Mouse (Mus musculus) MEL (cell line): ENCODE measurements around the gene Serpinb6a.

Experiments used
- CTCF ChIP-seq, 3 experiments: IDR thresholded peaks in 2 of 3; conservative IDR thresholded peaks in 1 of 3; 2 replicates each; pipeline ENCODE4 v1.5.1; 2011 to 2012; ENCODE audit warnings: low read length in 3 of 3, low read depth in 2 of 3, mild to moderate bottlenecking in 2 of 3, improper control_type of control experiment in 1 of 3, inconsistent platforms in 1 of 3, mixed read lengths in 1 of 3, moderate library complexity in 1 of 3; ENCODE audit not compliant: control insufficient read depth in 1 of 3, insufficient read depth in 1 of 3, poor library complexity in 1 of 3, severe bottlenecking in 1 of 3
- GATA1 ChIP-seq: IDR thresholded peaks from 2 replicates; pipeline ENCODE4 v1.6.1; 2011; ENCODE audit warnings: low read depth, low read length, improper control_type of control experiment
- HCFC1 ChIP-seq: IDR thresholded peaks from 2 replicates; pipeline ENCODE4 v1.6.1; 2012; ENCODE audit warnings: low read depth, mild to moderate bottlenecking, inconsistent platforms, low read length, improper control_type of control experiment, moderate library complexity
- KAT2A ChIP-seq: conservative IDR thresholded peaks from 2 replicates; pipeline ENCODE4 v1.6.1; 2012; ENCODE audit warnings: low read depth, low read length, improper control_type of control experiment, inconsistent platforms
- MYC ChIP-seq: IDR thresholded peaks from 2 replicates; pipeline ENCODE4 v1.6.1; 2011; ENCODE audit warnings: low read depth, mild to moderate bottlenecking, low read length, improper control_type of control experiment, moderate library complexity
- NRF1 ChIP-seq: IDR thresholded peaks from 2 replicates; pipeline ENCODE4 v1.6.1; 2014; ENCODE audit warnings: low read depth, mild to moderate bottlenecking, inconsistent platforms, low read length, improper control_type of control experiment, moderate library complexity; ENCODE audit not compliant: poor library complexity, insufficient read depth, severe bottlenecking
- POLR2A ChIP-seq, 2 experiments: IDR thresholded peaks; 2 replicates each; pipeline ENCODE4 v1.6.1; 2011 to 2012; ENCODE audit warnings: low read length in 2 of 2, mild to moderate bottlenecking in 2 of 2, control low read depth in 1 of 2, improper control_type of control experiment in 1 of 2, low read depth in 1 of 2, moderate library complexity in 1 of 2; ENCODE audit not compliant: control insufficient read depth in 1 of 2, insufficient read depth in 1 of 2, poor library complexity in 1 of 2
- SMC3 ChIP-seq: IDR thresholded peaks from 2 replicates; pipeline ENCODE4 v1.6.1; 2011; ENCODE audit warnings: low read depth, low read length, improper control_type of control experiment
- TBP ChIP-seq: IDR thresholded peaks from 2 replicates; pipeline ENCODE4 v1.8.0; 2011; ENCODE audit warnings: low read depth, low read length, improper control_type of control experiment
- USF1 ChIP-seq: IDR thresholded peaks from 2 replicates; pipeline ENCODE4 v1.6.1; 2014; ENCODE audit warnings: low read depth, mild to moderate bottlenecking, inconsistent platforms, low read length, improper control_type of control experiment, moderate library complexity
- ZNF384 ChIP-seq: IDR thresholded peaks from 2 replicates; pipeline ENCODE4 v1.6.1; 2012; ENCODE audit warnings: low read depth, mild to moderate bottlenecking, inconsistent platforms, low read length, improper control_type of control experiment

DNA sequence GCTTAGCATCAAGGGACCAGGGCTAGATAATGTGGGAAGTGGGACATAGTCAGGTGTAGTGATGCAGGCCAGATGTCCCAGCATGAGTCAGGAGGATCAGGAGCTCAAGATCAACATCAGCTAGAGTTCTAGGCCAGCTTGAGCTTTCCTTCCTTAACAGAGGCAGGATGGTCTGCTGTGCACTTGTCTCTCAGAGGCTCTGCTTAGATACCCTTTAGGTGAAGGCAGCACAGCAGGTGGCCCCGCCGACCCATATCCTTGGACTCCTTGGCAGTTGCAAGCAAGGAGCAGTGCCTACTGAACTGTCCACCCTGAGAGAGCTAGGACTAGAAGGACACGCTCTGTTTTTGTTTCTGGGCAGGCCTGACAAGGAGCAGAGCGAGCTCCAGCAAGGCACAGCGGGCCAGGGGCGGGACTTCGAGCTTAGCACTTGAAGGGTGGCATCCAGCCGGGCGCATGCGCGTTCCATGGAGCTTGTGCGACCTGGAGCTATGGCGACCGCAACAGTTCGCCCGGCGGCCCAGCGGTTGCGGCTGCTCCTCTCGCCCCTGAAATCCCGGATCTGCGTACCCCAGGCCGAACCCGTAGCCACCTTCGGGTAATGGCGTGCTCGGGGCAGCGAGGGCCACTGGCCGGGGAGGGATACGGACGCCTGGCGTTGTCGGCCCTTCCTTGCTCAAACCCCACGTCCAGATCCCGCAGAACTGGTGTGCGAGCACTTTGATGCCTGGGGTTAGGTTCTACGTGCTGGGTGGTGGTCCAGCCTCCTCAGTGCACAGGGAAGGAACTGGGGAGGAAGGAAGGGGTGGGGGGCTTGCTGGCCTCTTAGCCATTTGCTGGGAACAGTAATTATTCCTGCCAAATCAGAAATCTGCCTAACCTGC, 34.8 kb upstream of the Serpinb6a start, which contains the start of gene Bphl:
- no peak for TF ChIP-seq CTCF (IDR thresholded peaks at IDR 0.05 in 2 of 3, conservative IDR thresholded peaks at IDR 0.05 in 1 of 3; ENCODE audit: control insufficient read depth in 1 of 3, insufficient read depth in 1 of 3, low read depth in 2 of 3, low read length in 3 of 3, poor library complexity in 1 of 3, severe bottlenecking in 1 of 3)
- peak; percentile 46; the same call in 1 of the 2 replicates for TF ChIP-seq TBP
- peak; percentile 78 to 94; a peak in 3 of 4 replicates for TF ChIP-seq POLR2A (IDR thresholded peaks at IDR 0.05; ENCODE audit: control insufficient read depth in 1 of 2, insufficient read depth in 1 of 2, low read depth in 1 of 2, low read length in 2 of 2, poor library complexity in 1 of 2)
- TF ChIP-seq SMC3 = no peak; the same call in 1 of the 2 replicates
- TF ChIP-seq GATA1 = no peak
- TF ChIP-seq ZNF384 = no peak
- TF ChIP-seq NRF1 = peak; percentile 90
- TF ChIP-seq HCFC1 = 0 out of 2 replicates have a peak, but pooled peaks have one; percentile 37
- 0 out of 2 replicates have a peak, but pooled peaks have one; percentile 19 for TF ChIP-seq MYC
- TF ChIP-seq KAT2A = no peak
- no peak for TF ChIP-seq USF1
